Mouse (Mus musculus) heart, embryonic 11.5 days (tissue): ENCODE data around the gene Has1. TPM values are rescaled to one million over a fixed set of nuclear protein-coding genes. Genes with fewer than 3 reads are reported as not detected.

Source experiments
- ATAC-seq: fragments of 200-750 bp; cut with Nextera tagmentation; replicated peaks from 2 replicates; pipeline ENCODE4 v1.8.0; 2017; ENCODE audit warnings: moderate library complexity; ENCODE audit not compliant: insufficient number of reproducible peaks, low FRiP score, low TSS enrichment
- H3K27ac ChIP-seq: fragments of 300-500 bp; sonication (generic); 2 replicates; pipeline ENCODE4 v1.5.1; 2014; ENCODE audit warnings: mild to moderate bottlenecking, low read depth, low read length
- H3K27me3 ChIP-seq: fragments of 300-500 bp; sonication (generic); 2 replicates; pipeline ENCODE4 v1.6.1; 2014; ENCODE audit warnings: mild to moderate bottlenecking, low read length, mixed read lengths; ENCODE audit not compliant: control insufficient read depth, insufficient read depth
- H3K36me3 ChIP-seq: fragments of 300-500 bp; sonication (generic); 2 replicates; pipeline ENCODE4 v1.6.1; 2014; ENCODE audit warnings: mild to moderate bottlenecking, low read length, moderate library complexity, mixed read lengths; ENCODE audit not compliant: control insufficient read depth, insufficient read depth
- H3K4me1 ChIP-seq: fragments of 300-500 bp; sonication (generic); 2 replicates; pipeline ENCODE4 v1.6.1; 2014; ENCODE audit warnings: low read length; ENCODE audit not compliant: control insufficient read depth, insufficient read depth
- H3K4me2 ChIP-seq: fragments of 300-500 bp; sonication (generic); 2 replicates; pipeline ENCODE4 v1.6.1; 2014; ENCODE audit warnings: mild to moderate bottlenecking, moderate library complexity
- H3K4me3 ChIP-seq: fragments of 300-500 bp; sonication (generic); 2 replicates; pipeline ENCODE4 v1.5.1; 2014; ENCODE audit warnings: low read depth, low read length
- H3K9ac ChIP-seq: fragments of 300-500 bp; sonication (generic); 2 replicates; pipeline ENCODE4 v1.6.1; 2014; ENCODE audit warnings: mild to moderate bottlenecking, low read depth, low read length, moderate library complexity
- H3K9me3 ChIP-seq: fragments of 300-500 bp; sonication (generic); replicated peaks from 2 replicates; pipeline ENCODE4 v1.6.1; 2016; ENCODE audit warnings: low read length; ENCODE audit not compliant: control insufficient read depth
- WGBS: fragments of 180-500 bp; shearing (Covaris S2); extraction: QIAGEN DNeasy Blood & Tissue Kit; methylation state at CpG from one replicate; pipeline ENCODE4 v1.1.7; 2014; ENCODE audit not compliant: insufficient replicate concordance; 5-methylcytosine and 5-hydroxymethylcytosine counted together
- polyA plus RNA-seq: library from polyadenylated mRNA; unstranded; fragments of >200 nt; fragmentation: Nextera tagmentation; extraction: Ambion mirVana; gene quantifications from 2 replicates; pipeline ENCODE4 v1.2.1, GENCODE M21; 2014

Gene Has1
- 0.93 and 2.0 TPM in 2 replicates for polyA plus RNA-seq

- no peak for ATAC-seq
- no peaks in the 10 kb centered on the region; the same call in 1 of the 2 replicates for H3K36me3 ChIP-seq
- H3K9ac ChIP-seq = no peak within 1 kb of the TSS
- H3K4me1 ChIP-seq = no peaks in the 10 kb centered on the region
- H3K4me3 ChIP-seq = no peak within 1 kb of the TSS
- no peak within 1 kb of the TSS for H3K4me2 ChIP-seq
- H3K9me3 ChIP-seq = no peaks in the 10 kb centered on the region
- peaks cover 4% of the 10 kb centered on the region for H3K27me3 ChIP-seq
- no peak within 1 kb of the TSS for H3K27ac ChIP-seq
- WGBS = 38% methylated on average over 8 of the region's 8 CpGs
Measured at GRCm38 (mm10) chr17:17855064-17855838, at the start of gene Has1. Has1 (minus strand) TSS chr17:17855205.

- 89% methylated on average over 1 of the region's 1 CpGs for WGBS
- Histone ChIP-seq H3K36me3 (no peaks in the 10 kb centered on the region), H3K4me3 (no peak overlapping the region), H3K27me3 (no peaks in the 10 kb centered on the region), H3K9me3 (no peaks in the 10 kb centered on the region), H3K9ac (no peak overlapping the region), H3K27ac (no peak overlapping the region), H3K4me2 (no peak overlapping the region), H3K4me1 (no peaks in the 10 kb centered on the region)
- ATAC-seq = no peak
Measured at GRCm38 (mm10) chr17:17900768-17901167, 45.8 kb upstream of the Has1 start.

GRCm38 (mm10) chr17:17899268-17899667 is 44.3 kb upstream of the Has1 start:
- Histone ChIP-seq H3K9me3 (no peaks in the 10 kb centered on the region), H3K4me3 (no peak overlapping the region), H3K36me3 (no peaks in the 10 kb centered on the region), H3K9ac (no peak overlapping the region), H3K27ac (no peak overlapping the region), H3K4me1 (no peaks in the 10 kb centered on the region), H3K4me2 (no peak overlapping the region), H3K27me3 (no peaks in the 10 kb centered on the region)
- WGBS = 83% methylated on average over 2 of the region's 2 CpGs
- no peak for ATAC-seq

GRCm38 (mm10) chr17:17896039-17896438 is 41.0 kb upstream of the Has1 start:
- Histone ChIP-seq H3K4me1 (no peaks in the 10 kb centered on the region), H3K9ac (no peak overlapping the region), H3K4me3 (no peak overlapping the region), H3K9me3 (no peaks in the 10 kb centered on the region), H3K36me3 (no peaks in the 10 kb centered on the region), H3K4me2 (no peak overlapping the region), H3K27ac (no peak overlapping the region), H3K27me3 (no peaks in the 10 kb centered on the region)
- WGBS = 6% methylated on average over 4 of the region's 4 CpGs
- no peak for ATAC-seq

- Histone ChIP-seq H3K36me3 (no peaks in the 10 kb centered on the region), H3K9ac (no peak overlapping the region), H3K27me3 (no peaks in the 10 kb centered on the region), H3K4me1 (no peaks in the 10 kb centered on the region), H3K4me3 (no peak overlapping the region), H3K9me3 (no peaks in the 10 kb centered on the region), H3K4me2 (no peak overlapping the region), H3K27ac (no peak overlapping the region)
- WGBS = 80% methylated on average over 2 of the region's 2 CpGs
- ATAC-seq = no peak
Measured at GRCm38 (mm10) chr17:17889732-17890425, 34.9 kb upstream of the Has1 start.

GRCm38 (mm10) chr17:17887774-17888248 is 32.8 kb upstream of the Has1 start, which contains the start of the genes Fpr2 and Fpr3:
Fpr2 (plus strand) TSS chr17:17887824.
Fpr3 (plus strand) TSS chr17:17887852.
- H3K4me1 ChIP-seq = no peaks in the 10 kb centered on the region
- 60% methylated on average over 1 of the region's 1 CpGs for WGBS
- H3K9me3 ChIP-seq = no peaks in the 10 kb centered on the region
- no peak within 1 kb of the TSS for H3K27ac ChIP-seq
- H3K27me3 ChIP-seq = no peaks in the 10 kb centered on the region
- no peak within 1 kb of the TSS for H3K4me3 ChIP-seq
- H3K36me3 ChIP-seq = no peaks in the 10 kb centered on the region
- H3K9ac ChIP-seq = no peak within 1 kb of the TSS
- ATAC-seq = no peak
- H3K4me2 ChIP-seq = no peak within 1 kb of the TSS

GRCm38 (mm10) chr17:17883840-17884239 is 28.8 kb upstream of the Has1 start, which contains the start of gene Fpr1:
Fpr1 (minus strand) TSS chr17:17883940.
- H3K4me2 ChIP-seq = no peak within 1 kb of the TSS
- H3K27ac ChIP-seq = no peak within 1 kb of the TSS
- 57% methylated on average over 1 of the region's 1 CpGs for WGBS
- no peaks in the 10 kb centered on the region for H3K27me3 ChIP-seq
- no peaks in the 10 kb centered on the region for H3K36me3 ChIP-seq
- H3K9me3 ChIP-seq = no peaks in the 10 kb centered on the region
- ATAC-seq = no peak
- H3K4me1 ChIP-seq = no peaks in the 10 kb centered on the region
- no peak within 1 kb of the TSS for H3K9ac ChIP-seq
- H3K4me3 ChIP-seq = no peak within 1 kb of the TSS

GRCm38 (mm10) chr17:17882672-17883071 is 27.7 kb upstream of the Has1 start:
- 71% methylated on average over 3 of the region's 3 CpGs for WGBS
- Histone ChIP-seq H3K9me3 (no peaks in the 10 kb centered on the region), H3K36me3 (no peaks in the 10 kb centered on the region), H3K9ac (no peak overlapping the region), H3K27me3 (no peaks in the 10 kb centered on the region), H3K27ac (no peak overlapping the region), H3K4me3 (no peak overlapping the region), H3K4me1 (no peaks in the 10 kb centered on the region), H3K4me2 (no peak overlapping the region)
- no peak for ATAC-seq
